Comparison of ENCODE assay signal across 8 mouse cellular contexts in genomic region chr7:75455223-75456151, GRCm38 (mm10). TPM values are rescaled to one million over a fixed set of nuclear protein-coding genes. Genes with fewer than 3 reads are reported as not detected.
DNase-seq lines count a peak whose midpoint lies in the region; ATAC-seq lines count a peak whose summit lies in the region.

Gene Akap13 (plus strand): TSS chr7:75455534.

- peak; percentile 98 to 99 for ATAC-seq in hematopoietic stem cell, adult 5-6 weeks (replicated peaks in 1 of 2; ENCODE audit: insufficient read depth in 1 of 2, low FRiP score in 2 of 2, low TSS enrichment in 1 of 2, low read depth in 1 of 2, poor library complexity in 2 of 2, severe bottlenecking in 2 of 2)
- ATAC-seq in lung, embryonic 16.5 days (ENCODE audit: low read depth), result peak; percentile 99

- H3K36me3 ChIP-seq in lung, embryonic 16.5 days (ENCODE audit: control insufficient read depth, insufficient read depth, low read length), result no peaks in the 10 kb centered on the region

- no peaks in the 10 kb centered on the region for H3K9me3 ChIP-seq in lung, embryonic 16.5 days (ENCODE audit: control insufficient read depth, low read length)

- peak within 1 kb of the TSS; percentile 92 for H3K9ac ChIP-seq in lung, embryonic 16.5 days (ENCODE audit: low read length)

- DNase-seq in MEL-GATA-1-ER (ENCODE audit: extremely low read depth, low read depth), result peak; percentile 97
- peak; percentile 95 for DNase-seq in cerebellum, adult 8-10 months
- peak; percentile 98 for DNase-seq in forelimb bud, embryonic 11.5 days (ENCODE audit: low read depth, low spot score)
- DNase-seq in layer of hippocampus, adult 9-10 months (ENCODE audit: low spot score), result peak; percentile 95
- DNase-seq in ovary, postnatal 10 days (ENCODE audit: low spot score), result peak; percentile 90
- peak; percentile 95 to 96 for DNase-seq in thymus, postnatal 10 days (ENCODE audit: low spot score in 2 of 2)

- H3K27ac ChIP-seq in lung, embryonic 16.5 days (ENCODE audit: low read length), result peak within 1 kb of the TSS; percentile 99

- WGBS in lung, embryonic 16.5 days, result under 1% methylated on average over 62 of the region's 94 CpGs

- H3K4me3 ChIP-seq in lung, embryonic 16.5 days (ENCODE audit: low read length), result peak within 1 kb of the TSS; percentile 89

- H3K4me1 ChIP-seq in lung, embryonic 16.5 days (replicated peaks; ENCODE audit: control insufficient read depth, insufficient read depth, low read length), result peaks cover 15% of the 10 kb centered on the region

- peak within 1 kb of the TSS; percentile 81 for H3K4me2 ChIP-seq in lung, embryonic 16.5 days (ENCODE audit: low read depth, low read length)

- H3K27me3 ChIP-seq in lung, embryonic 16.5 days (ENCODE audit: control insufficient read depth, insufficient read depth, low read depth, low read length), result no peaks in the 10 kb centered on the region

RNA-seq across cellular contexts. Expression of gene Akap13, which starts in this region (rescaled TPM):
- 299 and 428 TPM in 2 replicates for total RNA-seq in hematopoietic stem cell, adult 5-6 weeks (2017)
- 39.0 and 43.1 TPM in 2 replicates for polyA plus RNA-seq in lung, embryonic 16.5 days (2015; fragmentation: Nextera tagmentation; extraction: Ambion mirVana)

Comparison
In these comparisons a context has a peak if more than half of its experiments do, and no peak if none do; other contexts are left out.
1. Peak in every context shown above with its lines: DNase-seq, ATAC-seq, H3K4me3 ChIP-seq and H3K27ac ChIP-seq.